Mouse (Mus musculus) ES-Bruce4 (cell line): ENCODE data around the gene Angptl1. TPM values are rescaled to one million over a fixed set of nuclear protein-coding genes. Genes with fewer than 3 reads are reported as not detected.

Experiments used
- H3K27ac ChIP-seq: 2 replicates; pipeline ENCODE4 v1.5.1; 2012; ENCODE audit warnings: low read length, inconsistent platforms; ENCODE audit not compliant: insufficient read depth
- H3K27me3 ChIP-seq: 2 replicates; pipeline ENCODE4 v1.6.1; 2012; ENCODE audit warnings: mild to moderate bottlenecking, low read length, inconsistent platforms; ENCODE audit not compliant: control insufficient read depth, poor library complexity, insufficient read depth, severe bottlenecking
- H3K36me3 ChIP-seq: 2 replicates; pipeline ENCODE4 v1.6.1; 2012; ENCODE audit warnings: inconsistent platforms, mild to moderate bottlenecking, low read length, moderate library complexity; ENCODE audit not compliant: control insufficient read depth, poor library complexity, insufficient read depth, severe bottlenecking
- H3K4me1 ChIP-seq: one replicate; pipeline ENCODE4 v1.8.1; 2011; ENCODE audit warnings: low read length; ENCODE audit not compliant: control insufficient read depth, insufficient read depth
- H3K4me3 ChIP-seq: 2 replicates; pipeline ENCODE4 v1.5.1; 2011; ENCODE audit warnings: low read depth, mild to moderate bottlenecking, low read length
- H3K9ac ChIP-seq: 2 replicates; pipeline ENCODE4 v1.6.1; 2012; ENCODE audit warnings: low read depth, mild to moderate bottlenecking, inconsistent platforms; ENCODE audit not compliant: poor library complexity, severe bottlenecking
- H3K9me3 ChIP-seq: replicated peaks from 2 replicates; pipeline ENCODE4 v1.6.1; 2012; ENCODE audit warnings: mild to moderate bottlenecking, low read length, inconsistent platforms; ENCODE audit not compliant: control insufficient read depth, poor library complexity, insufficient read depth, severe bottlenecking
- CTCF ChIP-seq: IDR thresholded peaks from one replicate; pipeline ENCODE4 v1.8.1; 2011; ENCODE audit warnings: low read depth, low read length
- EP300 ChIP-seq: IDR thresholded peaks from 2 replicates; pipeline ENCODE4 v1.6.1; 2011; ENCODE audit warnings: low read depth, low read length; ENCODE audit not compliant: insufficient read depth
- POLR2A ChIP-seq: IDR thresholded peaks from one replicate; pipeline ENCODE4 v1.8.1; 2011; ENCODE audit warnings: low read length; ENCODE audit not compliant: insufficient read depth
- polyA plus RNA-seq: library from polyadenylated mRNA; stranded (reverse); fragments of >200 nt; gene quantifications from 2 replicates; pipeline ENCODE4 v1.2.4, GENCODE M21; 2011; ENCODE audit warnings: low read depth; ENCODE audit not compliant: missing spikeins, insufficient read depth, insufficient read length

Gene Angptl1
- polyA plus RNA-seq, 1 experiment = not detected

DNA sequence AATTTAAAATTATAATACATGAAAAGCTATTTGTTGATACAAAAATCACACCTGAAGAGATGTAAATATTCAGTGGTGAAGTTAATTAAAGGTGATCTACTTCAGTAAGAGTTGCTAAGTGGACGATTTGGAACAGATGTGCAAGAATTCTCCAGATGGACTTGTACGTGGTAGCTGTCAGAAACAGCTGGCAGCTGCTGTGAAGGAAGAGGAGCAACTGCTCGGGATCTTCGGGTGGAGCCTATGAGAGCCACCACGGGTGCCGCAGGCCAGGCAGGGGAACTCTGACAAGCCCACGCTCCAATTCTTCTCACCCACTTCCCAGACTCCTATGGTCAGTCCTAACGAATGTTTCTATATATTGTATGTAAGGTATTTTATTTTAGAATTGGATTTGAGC is 25.6 kb upstream of the Angptl1 start:
- H3K27me3 ChIP-seq = no peaks in the 10 kb centered on the region
- H3K36me3 ChIP-seq = peaks cover 10% of the 10 kb centered on the region
- no peak for TF ChIP-seq CTCF
- TF ChIP-seq EP300 = no peak
- no peak for TF ChIP-seq POLR2A
- H3K27ac ChIP-seq = no peak overlapping the region
- H3K9me3 ChIP-seq = no peaks in the 10 kb centered on the region
- no peak overlapping the region for H3K4me3 ChIP-seq
- no peak overlapping the region for H3K9ac ChIP-seq
- H3K4me1 ChIP-seq = no peaks in the 10 kb centered on the region

DNA sequence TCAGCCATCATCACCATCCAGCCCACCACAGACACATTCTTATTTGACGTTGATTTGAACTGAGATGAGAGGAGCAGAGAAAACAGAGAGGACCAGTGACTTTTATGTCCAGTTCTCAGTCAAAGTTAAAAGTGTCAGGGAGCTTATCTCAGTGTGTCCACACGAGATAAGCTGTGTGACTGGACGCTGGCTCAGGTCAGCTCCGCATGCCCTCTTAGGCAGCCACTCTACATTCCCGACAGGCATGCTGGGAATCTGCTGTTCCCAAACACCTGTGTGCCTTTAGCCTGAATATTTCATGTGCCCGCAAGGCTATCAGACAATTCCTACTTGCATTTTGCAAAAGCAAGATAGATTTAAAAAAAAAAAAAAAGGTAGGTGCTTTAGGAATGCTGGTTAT is 24.9 kb upstream of the Angptl1 start:
- Histone ChIP-seq H3K36me3 (peaks cover 15% of the 10 kb centered on the region), H3K4me1 (no peaks in the 10 kb centered on the region), H3K9ac (no peak overlapping the region), H3K27ac (no peak overlapping the region), H3K27me3 (no peaks in the 10 kb centered on the region), H3K9me3 (no peaks in the 10 kb centered on the region), H3K4me3 (no peak overlapping the region)
- TF ChIP-seq EP300 (no peak), POLR2A (no peak), CTCF (no peak)

DNA sequence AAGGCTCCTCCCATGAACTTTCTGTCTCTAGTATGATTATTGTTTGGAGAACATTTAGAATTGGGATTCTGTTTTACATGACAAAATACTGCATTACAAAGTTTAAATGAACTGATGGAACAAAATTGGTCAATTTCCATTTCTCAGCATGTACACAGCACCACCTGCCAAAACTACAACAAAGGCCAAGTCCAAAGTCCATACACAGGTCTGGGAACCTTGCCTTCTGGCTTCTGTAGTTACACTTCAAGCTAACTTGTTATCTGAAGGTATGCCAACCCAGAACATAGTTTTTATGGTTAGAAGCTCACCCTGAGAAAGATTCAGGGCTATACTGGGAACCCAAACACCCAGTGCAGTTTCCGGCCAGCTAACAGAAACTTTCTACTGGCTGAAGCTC is 19.1 kb upstream of the Angptl1 start:
- Histone ChIP-seq H3K4me1 (no peaks in the 10 kb centered on the region), H3K9me3 (no peaks in the 10 kb centered on the region), H3K4me3 (no peak overlapping the region), H3K27ac (no peak overlapping the region), H3K9ac (no peak overlapping the region), H3K36me3 (peaks cover 9% of the 10 kb centered on the region; the same call in 1 of the 2 replicates), H3K27me3 (no peaks in the 10 kb centered on the region)
- TF ChIP-seq CTCF (no peak), POLR2A (no peak), EP300 (no peak)

DNA sequence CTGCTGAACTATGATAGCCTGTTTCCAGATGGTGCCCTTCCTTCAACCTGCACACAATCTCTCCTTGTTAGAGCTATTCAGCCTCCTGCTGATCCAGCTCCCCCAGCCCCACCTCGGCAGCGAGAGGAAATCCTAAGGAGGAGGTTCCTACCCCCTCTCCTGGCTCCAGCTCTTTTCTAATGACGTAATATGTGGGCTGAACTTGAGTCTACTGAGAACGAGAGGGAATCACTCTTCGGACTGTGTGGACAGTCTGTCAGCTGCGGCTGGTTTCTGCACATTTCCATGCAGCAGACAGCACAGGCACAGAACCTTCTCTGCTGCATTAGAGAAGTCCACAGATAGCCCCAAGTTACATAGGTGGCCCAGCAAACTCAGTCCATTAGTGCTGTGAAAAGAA is 333 bp downstream of the Angptl1 start:
- no peak for TF ChIP-seq EP300
- H3K27ac ChIP-seq = no peak overlapping the region
- no peaks in the 10 kb centered on the region for H3K4me1 ChIP-seq
- H3K36me3 ChIP-seq = no peaks in the 10 kb centered on the region
- H3K9me3 ChIP-seq = no peaks in the 10 kb centered on the region
- H3K9ac ChIP-seq = no peak overlapping the region
- H3K4me3 ChIP-seq = no peak overlapping the region
- no peaks in the 10 kb centered on the region for H3K27me3 ChIP-seq

DNA sequence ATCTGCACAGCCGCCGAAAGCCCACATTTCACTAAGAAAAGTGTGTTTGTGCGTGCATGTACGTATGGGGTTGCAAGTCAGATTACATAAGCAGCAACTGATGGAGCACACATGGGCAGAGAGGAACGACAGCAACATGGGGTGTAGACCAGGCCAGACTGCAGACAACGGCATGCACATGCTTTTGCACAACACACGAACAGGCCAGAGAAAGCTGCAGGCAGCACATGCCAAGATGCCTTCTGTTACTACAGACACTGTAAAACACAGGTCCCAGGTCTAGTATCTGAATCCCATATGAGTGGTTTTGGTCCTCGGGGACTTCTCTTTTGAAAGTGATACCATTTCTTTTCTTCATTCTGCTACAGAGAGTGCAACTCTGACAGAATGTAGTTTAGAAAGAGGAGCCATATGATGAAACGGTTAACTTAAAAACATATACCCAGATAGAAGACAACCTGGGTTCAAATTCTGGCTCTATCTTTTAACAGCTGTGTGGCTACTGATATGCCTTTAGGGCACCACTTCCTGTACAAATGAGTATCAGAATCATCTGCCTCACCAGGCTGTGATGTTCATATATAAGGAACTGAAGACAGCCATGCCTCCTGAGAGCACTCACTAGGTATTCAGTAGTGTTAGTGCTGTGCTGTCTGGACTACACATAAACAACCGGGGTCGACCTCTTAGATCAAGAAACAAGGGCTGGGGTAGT is 3.4 kb downstream of the Angptl1 start:
- Histone ChIP-seq H3K9ac (no peak overlapping the region), H3K9me3 (no peaks in the 10 kb centered on the region), H3K27ac (no peak overlapping the region), H3K4me3 (no peak overlapping the region), H3K4me1 (no peaks in the 10 kb centered on the region), H3K36me3 (no peaks in the 10 kb centered on the region), H3K27me3 (no peaks in the 10 kb centered on the region)
- TF ChIP-seq CTCF (no peak), EP300 (no peak), POLR2A (no peak)

DNA sequence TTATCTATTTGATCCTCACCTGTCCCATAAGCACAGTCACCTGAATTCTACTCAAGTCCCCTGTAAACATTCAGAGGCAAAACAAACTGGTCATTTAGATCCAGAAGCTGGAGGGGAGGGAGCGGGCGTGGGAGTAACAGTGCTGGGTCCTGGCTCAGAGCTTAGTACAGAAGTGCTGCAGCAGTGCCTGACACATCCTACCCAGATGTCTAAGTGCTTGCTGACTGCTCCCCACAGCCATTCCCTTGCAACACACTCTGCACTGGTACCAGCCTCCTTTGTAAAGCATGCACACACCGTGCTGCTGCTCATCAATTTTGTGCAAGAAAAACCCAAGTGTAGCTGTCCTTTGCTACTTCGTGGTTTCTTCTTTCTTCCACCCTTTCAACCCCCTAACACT is 8.7 kb downstream of the Angptl1 start:
- TF ChIP-seq CTCF (no peak), POLR2A (no peak), EP300 (no peak)
- no peaks in the 10 kb centered on the region for H3K4me1 ChIP-seq
- H3K9ac ChIP-seq = no peak overlapping the region
- no peaks in the 10 kb centered on the region for H3K27me3 ChIP-seq
- no peaks in the 10 kb centered on the region for H3K36me3 ChIP-seq
- no peak overlapping the region for H3K4me3 ChIP-seq
- no peaks in the 10 kb centered on the region for H3K9me3 ChIP-seq
- no peak overlapping the region for H3K27ac ChIP-seq
